Mouse (Mus musculus) stomach, embryonic 14.5 days (tissue): ENCODE measurements around the gene Acsbg1. TPM values are rescaled to one million over a fixed set of nuclear protein-coding genes. Genes with fewer than 3 reads are reported as not detected.
A peak's percentile ranks its signal among the peaks of the same experiment; 100 is the strongest.
"Not testable (repeated sequence)": the region's sequence is repeated elsewhere in the genome, so short reads cannot be mapped to it uniquely, and the experiment has no call there.

Experiments
- ATAC-seq: fragments of 200-750 bp; cut with Nextera tagmentation; 2 replicates; pipeline ENCODE4 v1.8.0; 2017; ENCODE audit warnings: low read depth, moderate TSS enrichment; ENCODE audit not compliant: insufficient number of reproducible peaks, insufficient read depth, low FRiP score
- H3K27ac ChIP-seq: fragments of 300-500 bp; sonication (generic); 2 replicates; pipeline ENCODE4 v1.5.1; 2014; ENCODE audit warnings: mild to moderate bottlenecking, low read length, moderate library complexity, mixed read lengths
- H3K27me3 ChIP-seq: fragments of 300-500 bp; sonication (generic); 2 replicates; pipeline ENCODE4 v1.6.1; 2014; ENCODE audit warnings: low read length, control low read depth, mixed read lengths; ENCODE audit not compliant: control insufficient read depth, insufficient read depth
- H3K36me3 ChIP-seq: fragments of 300-500 bp; sonication (generic); 2 replicates; pipeline ENCODE4 v1.6.1; 2014; ENCODE audit warnings: mild to moderate bottlenecking, control low read depth, low read length, moderate library complexity, mixed read lengths; ENCODE audit not compliant: control insufficient read depth, insufficient read depth
- H3K4me1 ChIP-seq: fragments of 300-500 bp; sonication (generic); 2 replicates; pipeline ENCODE4 v1.6.1; 2014; ENCODE audit warnings: low read length, control low read depth, mixed read lengths; ENCODE audit not compliant: control insufficient read depth, insufficient read depth
- H3K4me2 ChIP-seq: fragments of 300-500 bp; sonication (generic); replicated peaks from 2 replicates; pipeline ENCODE4 v1.6.1; 2014; ENCODE audit warnings: low read depth, low read length, control low read depth
- H3K4me3 ChIP-seq: fragments of 300-500 bp; sonication (generic); 2 replicates; pipeline ENCODE4 v1.5.1; 2014; ENCODE audit warnings: low read depth, low read length, control low read depth
- H3K9ac ChIP-seq: fragments of 300-500 bp; sonication (generic); replicated peaks from 2 replicates; pipeline ENCODE4 v1.6.1; 2014; ENCODE audit warnings: low read depth, mild to moderate bottlenecking, control low read depth, low read length, moderate library complexity, mixed read lengths
- H3K9me3 ChIP-seq: fragments of 300-500 bp; sonication (generic); 2 replicates; pipeline ENCODE4 v1.6.1; 2016; ENCODE audit warnings: low read depth, low read length, control low read depth; ENCODE audit not compliant: control insufficient read depth
- WGBS: fragments of 180-500 bp; shearing (Covaris S2); extraction: QIAGEN DNeasy Blood & Tissue Kit; methylation state at CpG from one replicate; pipeline ENCODE4 v1.1.7; 2014; 5-methylcytosine and 5-hydroxymethylcytosine counted together
- polyA plus RNA-seq: library from polyadenylated mRNA; unstranded; fragments of >200 nt; fragmentation: Nextera tagmentation; extraction: Ambion mirVana; gene quantifications from 2 replicates; pipeline ENCODE4 v1.2.1, GENCODE M21; 2014

Acsbg1 gene
- polyA plus RNA-seq, 1 experiment from 2014 or later: 0.74 TPM

GRCm38 (mm10) chr9:54699345-54700173, 37.9 kb upstream of the Acsbg1 start:
- ATAC-seq: peak; percentile 60
- Histone ChIP-seq H3K9ac (peak overlapping the region; percentile 65), H3K27ac (no peak overlapping the region), H3K9me3 (no peaks in the 10 kb centered on the region), H3K36me3 (no peaks in the 10 kb centered on the region), H3K27me3 (no peaks in the 10 kb centered on the region; the same call in 1 of the 2 replicates), H3K4me2 (peak overlapping the region; percentile 91), H3K4me3 (peak overlapping the region; percentile 72), H3K4me1 (peaks cover 5% of the 10 kb centered on the region; the same call in 1 of the 2 replicates)
- WGBS: 1% methylated on average over 78 of the region's 92 CpGs

GRCm38 (mm10) chr9:54699087-54699344, 37.3 kb upstream of the Acsbg1 start:
- H3K9ac ChIP-seq: peak overlapping the region; percentile 65
- ATAC-seq: peak; percentile 48
- H3K27me3 ChIP-seq: no peaks in the 10 kb centered on the region; the same call in 1 of the 2 replicates
- no peaks in the 10 kb centered on the region for H3K9me3 ChIP-seq
- peak overlapping the region; percentile 91 for H3K4me2 ChIP-seq
- H3K27ac ChIP-seq: no peak overlapping the region
- H3K4me3 ChIP-seq: peak overlapping the region; percentile 72
- WGBS: 9% methylated on average over 27 of the region's 27 CpGs
- peaks cover 5% of the 10 kb centered on the region; the same call in 1 of the 2 replicates for H3K4me1 ChIP-seq
- H3K36me3 ChIP-seq: no peaks in the 10 kb centered on the region

- H3K27me3 ChIP-seq: no peaks in the 10 kb centered on the region; the same call in 1 of the 2 replicates
- ATAC-seq: peak; percentile 42; the same call in 1 of the 2 replicates
- peak within 1 kb of the TSS; percentile 91 for H3K4me2 ChIP-seq
- H3K36me3 ChIP-seq: no peaks in the 10 kb centered on the region
- H3K9ac ChIP-seq: peak within 1 kb of the TSS; percentile 65
- no peak within 1 kb of the TSS for H3K27ac ChIP-seq
- no peaks in the 10 kb centered on the region for H3K9me3 ChIP-seq
- peaks cover 5% of the 10 kb centered on the region; the same call in 1 of the 2 replicates for H3K4me1 ChIP-seq
- WGBS: 64% methylated on average over 17 of the region's 17 CpGs
- peak within 1 kb of the TSS; percentile 72 for H3K4me3 ChIP-seq
These were observed 36.8 kb upstream of the Acsbg1 start, which contains the start of gene Dnaja4 for GRCm38 (mm10) chr9:54698318-54699086. Gene Dnaja4 (plus strand): TSS chr9:54698873.

GRCm38 (mm10) chr9:54691241-54691805, 29.7 kb upstream of the Acsbg1 start:
- Histone ChIP-seq H3K4me2 (peak overlapping the region; percentile 43), H3K4me3 (peak overlapping the region; percentile 18)
- H3K9ac ChIP-seq, H3K4me1 ChIP-seq, H3K27me3 ChIP-seq, ATAC-seq, H3K27ac ChIP-seq, H3K9me3 ChIP-seq, H3K36me3 ChIP-seq: not testable (repeated sequence)
- 3% methylated on average over 31 of the region's 31 CpGs for WGBS

GRCm38 (mm10) chr9:54690697-54691096, 29.0 kb upstream of the Acsbg1 start:
- not testable (repeated sequence) for ATAC-seq, H3K4me1 ChIP-seq
- 81% methylated on average over 2 of the region's 2 CpGs for WGBS

GRCm38 (mm10) chr9:54689446-54689845, 27.8 kb upstream of the Acsbg1 start:
- 73% methylated on average over 8 of the region's 8 CpGs for WGBS
- no peak overlapping the region for H3K9ac ChIP-seq
- no peaks in the 10 kb centered on the region for H3K9me3 ChIP-seq
- H3K4me3 ChIP-seq: no peak overlapping the region
- H3K4me2 ChIP-seq: no peak overlapping the region
- no peaks in the 10 kb centered on the region for H3K36me3 ChIP-seq
- no peak for ATAC-seq
- H3K4me1 ChIP-seq: no peaks in the 10 kb centered on the region
- no peaks in the 10 kb centered on the region; the same call in 1 of the 2 replicates for H3K27me3 ChIP-seq
- no peak overlapping the region for H3K27ac ChIP-seq

More at GRCm38 (mm10) chr9:54690697-54691096, 29.0 kb upstream of the Acsbg1 start:
- H3K9ac ChIP-seq, H3K36me3 ChIP-seq, H3K27ac ChIP-seq, H3K4me2 ChIP-seq, H3K9me3 ChIP-seq, H3K27me3 ChIP-seq, H3K4me3 ChIP-seq: not testable (repeated sequence)

GRCm38 (mm10) chr9:54687246-54688236, 25.9 kb upstream of the Acsbg1 start:
- H3K4me3 ChIP-seq: no peak overlapping the region
- ATAC-seq: no peak
- H3K36me3 ChIP-seq: no peaks in the 10 kb centered on the region
- H3K27ac ChIP-seq: no peak overlapping the region
- no peaks in the 10 kb centered on the region for H3K4me1 ChIP-seq
- no peaks in the 10 kb centered on the region for H3K9me3 ChIP-seq
- no peak overlapping the region for H3K4me2 ChIP-seq
- no peak overlapping the region for H3K9ac ChIP-seq
- 60% methylated on average over 14 of the region's 14 CpGs for WGBS
- H3K27me3 ChIP-seq: no peaks in the 10 kb centered on the region
